Mouse (Mus musculus) adrenal gland, postnatal 10 days (tissue): ENCODE results near the gene Neurl1a. TPM values are rescaled to one million over a fixed set of nuclear protein-coding genes. Genes with fewer than 3 reads are reported as not detected.

ENCODE experiments used
- DNase-seq: peaks from one replicate; pipeline ENCODE4 v3.0.0; 2021; ENCODE audit warnings: mixed read lengths
- total RNA-seq, 2 experiments: library from RNA; stranded (reverse); gene quantifications; 2 replicates each; pipeline ENCODE4 v1.2.3; 2021

The Neurl1a gene
- total RNA-seq, 2 experiments from 2014 or later, result 13.6 to 19.4 TPM

GRCm38 (mm10) chr19:47168223-47168622 is 10.4 kb upstream of the Neurl1a start:
- peak; percentile 34 for DNase-seq

DNA sequence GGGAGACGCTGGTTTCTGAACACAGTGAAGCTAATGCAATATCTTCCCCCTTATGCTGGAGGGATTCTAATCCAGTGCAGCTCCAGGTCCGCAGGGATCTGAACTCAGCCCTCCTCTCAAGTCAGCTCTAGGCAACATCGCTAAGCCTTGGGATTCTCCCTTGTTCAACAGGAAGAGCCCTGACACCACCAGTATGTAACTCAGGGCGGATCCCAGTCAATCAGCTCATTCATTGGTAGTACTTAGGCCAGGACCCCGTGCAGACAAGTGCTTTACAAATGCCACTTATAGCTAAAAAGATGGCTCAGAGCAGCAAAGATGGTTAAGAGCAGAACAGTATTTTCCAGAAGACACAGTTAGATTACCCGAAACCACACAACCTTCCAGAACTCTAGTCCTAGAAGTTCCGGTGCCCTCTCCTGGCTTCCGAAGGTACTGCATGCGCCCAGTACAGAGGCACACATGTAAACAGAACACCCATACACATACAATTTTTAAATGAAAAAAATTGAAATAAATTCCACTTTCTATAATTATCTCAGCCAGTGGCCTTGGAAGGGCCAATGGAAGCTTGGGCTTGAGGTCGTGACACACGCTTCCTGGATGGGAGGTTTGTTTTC is 9.7 kb upstream of the Neurl1a start:
- peak; percentile 93 for DNase-seq

GRCm38 (mm10) chr19:47174515-47174914 is 4.1 kb upstream of the Neurl1a start:
- no peak for DNase-seq

GRCm38 (mm10) chr19:47175472-47175871 is 3.1 kb upstream of the Neurl1a start:
- DNase-seq, result no peak

- no peak for DNase-seq
Measured at GRCm38 (mm10) chr19:47176916-47177505, 1.6 kb upstream of the Neurl1a start.

- DNase-seq, result peak; percentile 39
Measured at GRCm38 (mm10) chr19:47178001-47178400, 619 bp upstream of the Neurl1a start.

- DNase-seq, result peak; percentile 47
Measured at GRCm38 (mm10) chr19:47179272-47179809, 721 bp downstream of the Neurl1a start.

- no peak for DNase-seq
Measured at GRCm38 (mm10) chr19:47180011-47180410, 1.4 kb downstream of the Neurl1a start.

- DNase-seq, result no peak
Measured at GRCm38 (mm10) chr19:47184221-47184620, 5.6 kb downstream of the Neurl1a start.

- no peak for DNase-seq
Measured at GRCm38 (mm10) chr19:47184736-47185135, 6.1 kb downstream of the Neurl1a start.

DNA sequence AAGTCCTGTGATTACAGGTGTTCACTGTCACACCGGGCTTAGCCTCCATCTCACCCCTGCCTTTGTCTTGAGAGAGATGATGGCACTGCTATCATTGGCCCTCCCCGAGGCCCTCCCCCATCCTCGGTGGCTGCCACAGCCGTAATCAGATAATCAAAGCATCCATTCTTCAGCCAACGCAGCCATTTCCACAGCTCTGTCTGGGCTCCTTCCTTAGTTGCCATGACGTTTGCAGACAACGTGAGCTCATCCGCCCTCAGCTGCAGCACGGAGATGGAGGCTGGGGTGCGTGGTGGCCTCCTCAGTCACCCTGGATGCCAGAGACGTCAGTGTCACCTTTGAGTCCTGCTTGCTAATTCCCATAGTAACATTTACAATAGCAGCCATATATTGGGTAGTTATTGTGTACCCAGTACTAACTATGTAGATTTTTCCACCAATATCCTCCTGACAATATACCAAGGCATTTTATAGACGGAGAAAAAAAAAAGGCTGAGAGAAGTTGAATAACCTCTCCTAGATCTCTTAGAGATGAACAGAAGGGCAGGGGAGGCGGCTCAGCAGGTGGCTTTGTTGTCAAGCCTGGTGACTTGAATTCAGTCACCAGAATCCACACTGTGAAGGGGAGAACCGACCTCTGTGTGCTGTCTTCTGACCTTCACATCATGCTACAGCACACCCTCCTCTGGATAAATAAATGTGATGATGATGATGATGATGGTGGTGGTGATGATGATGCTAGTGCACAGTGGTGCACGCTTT is 8.1 kb downstream of the Neurl1a start:
- no peak for DNase-seq

DNA sequence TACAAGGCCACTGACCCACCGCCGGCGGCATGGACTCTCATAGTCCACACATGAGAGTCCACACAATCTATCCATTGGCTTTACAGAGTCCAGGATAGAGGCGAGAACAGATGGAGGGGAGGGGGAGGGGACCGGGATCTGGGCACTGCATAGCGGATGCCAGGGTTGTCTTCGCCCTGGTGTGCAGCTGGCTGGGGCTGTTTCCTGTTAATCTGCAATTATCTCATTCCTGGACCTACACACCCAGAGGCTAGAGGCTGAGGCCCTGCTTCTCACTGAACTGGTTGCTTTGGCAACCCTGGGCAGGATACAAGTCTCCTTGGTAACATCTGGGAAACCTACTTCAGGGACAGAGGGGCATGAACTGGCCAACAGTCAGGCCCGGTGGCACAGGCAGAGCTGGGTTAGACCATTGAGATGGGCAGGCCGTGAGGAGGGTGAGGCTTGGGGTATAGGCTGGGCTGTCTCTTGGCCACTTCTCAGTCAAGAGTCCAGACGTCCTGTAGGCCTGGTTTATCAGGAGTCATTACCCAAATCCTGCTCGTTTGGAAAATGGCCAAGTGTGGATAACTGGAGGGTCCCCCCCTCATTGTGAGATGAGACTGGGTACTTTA is 10.0 kb downstream of the Neurl1a start:
- no peak for DNase-seq

DNA sequence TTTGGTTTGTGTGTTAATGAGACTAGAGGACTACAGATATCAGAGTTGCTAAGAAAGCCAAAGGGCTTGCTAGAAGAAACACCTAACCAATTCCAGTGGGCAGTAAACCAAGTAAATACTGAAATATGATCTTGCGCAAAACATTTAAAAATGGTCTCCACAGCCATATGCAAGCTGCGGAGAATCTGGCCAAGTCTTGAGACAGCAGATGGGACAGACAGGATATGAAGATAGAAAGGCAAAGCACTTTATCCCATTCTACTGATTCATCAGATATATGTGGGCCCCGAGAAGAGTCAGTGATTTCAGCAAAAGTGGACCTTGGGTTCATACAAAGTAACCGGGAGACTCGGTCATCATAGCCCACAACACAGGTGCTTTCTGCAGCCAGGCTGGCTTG is 13.5 kb downstream of the Neurl1a start:
- no peak for DNase-seq

GRCm38 (mm10) chr19:47198671-47199350 is 20.2 kb downstream of the Neurl1a start:
- DNase-seq, result no peak

GRCm38 (mm10) chr19:47201972-47202371 is 23.4 kb downstream of the Neurl1a start:
- no peak for DNase-seq

- no peak for DNase-seq
Measured at GRCm38 (mm10) chr19:47202429-47202828, 23.8 kb downstream of the Neurl1a start.

GRCm38 (mm10) chr19:47203042-47203441 is 24.4 kb downstream of the Neurl1a start:
- no peak for DNase-seq

GRCm38 (mm10) chr19:47204653-47205052 is 26.0 kb downstream of the Neurl1a start:
- no peak for DNase-seq

- no peak for DNase-seq
Measured at GRCm38 (mm10) chr19:47206126-47206525, 27.5 kb downstream of the Neurl1a start.

DNA sequence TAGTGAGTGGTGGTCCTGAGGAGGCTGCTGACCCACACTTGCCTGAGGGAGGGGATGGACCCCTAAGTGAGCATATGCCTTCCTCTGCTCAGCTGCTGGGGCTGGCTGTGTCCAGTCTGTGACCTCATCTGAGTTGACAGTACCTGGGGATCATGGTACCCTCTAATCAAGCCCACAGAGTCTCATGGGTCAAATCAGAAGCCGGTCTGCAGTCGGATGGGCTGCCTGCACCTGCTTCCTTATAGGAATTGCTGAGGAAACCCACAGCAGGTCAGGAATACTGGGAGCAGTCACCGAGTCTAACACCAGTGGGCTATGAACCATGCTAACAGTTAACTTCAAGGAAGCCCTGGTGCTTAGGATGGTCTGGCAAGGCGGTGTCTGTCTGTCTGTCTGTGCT is 31.8 kb downstream of the Neurl1a start:
- DNase-seq, result no peak

GRCm38 (mm10) chr19:47211609-47212312 is 33.1 kb downstream of the Neurl1a start:
- no peak for DNase-seq

DNA sequence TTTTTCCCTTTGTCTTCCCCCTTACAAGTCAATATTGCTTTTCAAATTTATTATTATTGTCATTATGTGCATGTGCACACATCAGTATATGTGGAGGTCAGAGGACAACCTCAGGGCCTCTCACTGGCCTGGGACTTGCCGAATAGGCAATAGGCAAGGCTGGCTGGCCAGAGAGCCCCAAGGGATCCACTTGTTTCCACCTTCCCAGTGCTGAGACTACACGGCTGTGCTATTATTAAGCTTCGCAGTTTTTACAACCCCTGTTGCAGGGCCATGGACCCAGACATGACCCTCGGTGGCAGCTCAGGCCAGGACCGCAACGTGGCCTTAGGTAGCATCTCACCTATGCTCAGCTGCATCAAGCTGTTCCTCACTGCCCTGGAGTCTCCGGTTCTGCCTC is 33.8 kb downstream of the Neurl1a start:
- DNase-seq, result no peak
